Mouse (Mus musculus): ENCODE measurements around the gene Islr2. TPM values are rescaled to one million over a fixed set of nuclear protein-coding genes. Genes with fewer than 3 reads are reported as not detected.

Islr2 gene
- total and polyA plus RNA-seq, 3 experiments, result 0.03 to 0.11 TPM; not detected in 1

GRCm38 (mm10) chr9:58195671-58196070 is 8.4 kb downstream of the Islr2 start:
- H3K27me3 ChIP-seq (ENCODE audit: insufficient read depth, low read length), result peaks cover 74% of the 10 kb centered on the region
- H3K36me3 ChIP-seq (replicated peaks), result no peaks in the 10 kb centered on the region
- H3K9me3 ChIP-seq (replicated peaks), result peaks cover 22% of the 10 kb centered on the region
- no peak for ATAC-seq (ENCODE audit: extremely low read depth, insufficient number of reproducible peaks, low FRiP score, poor library complexity, severe bottlenecking)
- no peak for DNase-seq (ENCODE audit: low spot score)
- no peaks in the 10 kb centered on the region; the same call in 1 of the 2 replicates for H3K4me1 ChIP-seq (ENCODE audit: insufficient read depth, low read depth, low read length)
- H3K4me3 ChIP-seq (ENCODE audit: low read depth, low read length), result no peak overlapping the region; the same call in 1 of the 2 replicates
- TF ChIP-seq GATA1 (IDR thresholded peaks at IDR 0.05; ENCODE audit: borderline replicate concordance, low read length), result no peak
- no peak for TF ChIP-seq TAL1 (conservative IDR thresholded peaks at IDR 0.05; ENCODE audit: low read depth, low read length)
- no peak for TF ChIP-seq CTCF (IDR thresholded peaks at IDR 0.05; ENCODE audit: low read depth, low read length)
- no peak for TF ChIP-seq POLR2AphosphoS5 (IDR thresholded peaks at IDR 0.05; ENCODE audit: insufficient replicate concordance, low read depth, low read length)
- TF ChIP-seq GATA2 (IDR thresholded peaks at IDR 0.05; ENCODE audit: borderline replicate concordance, low read depth, low read length), result no peak

GRCm38 (mm10) chr9:58194222-58194621 is 9.9 kb downstream of the Islr2 start:
- DNase-seq (ENCODE audit: low spot score) (no peak), ATAC-seq (ENCODE audit: extremely low read depth, insufficient number of reproducible peaks, low FRiP score, poor library complexity, severe bottlenecking) (no peak)
- peaks cover 64% of the 10 kb centered on the region for H3K27me3 ChIP-seq (ENCODE audit: insufficient read depth, low read length)
- TF ChIP-seq GATA2 (IDR thresholded peaks at IDR 0.05; ENCODE audit: borderline replicate concordance, low read depth, low read length) (no peak), POLR2AphosphoS5 (IDR thresholded peaks at IDR 0.05; ENCODE audit: insufficient replicate concordance, low read depth, low read length) (no peak), TAL1 (conservative IDR thresholded peaks at IDR 0.05; ENCODE audit: low read depth, low read length) (no peak), GATA1 (IDR thresholded peaks at IDR 0.05; ENCODE audit: borderline replicate concordance, low read length) (no peak), CTCF (IDR thresholded peaks at IDR 0.05; ENCODE audit: low read depth, low read length) (no peak)
- no peaks in the 10 kb centered on the region for H3K36me3 ChIP-seq (replicated peaks)
- H3K4me1 ChIP-seq (ENCODE audit: insufficient read depth, low read depth, low read length), result no peaks in the 10 kb centered on the region; the same call in 1 of the 2 replicates
- H3K4me3 ChIP-seq (ENCODE audit: low read depth, low read length), result no peak overlapping the region
- peaks cover 20% of the 10 kb centered on the region for H3K9me3 ChIP-seq (replicated peaks)

GRCm38 (mm10) chr9:58184456-58184855 is 19.7 kb downstream of the Islr2 start:
- Histone ChIP-seq H3K27me3 (ENCODE audit: insufficient read depth, low read length) (peaks cover 18% of the 10 kb centered on the region), H3K36me3 (replicated peaks) (no peaks in the 10 kb centered on the region), H3K9me3 (replicated peaks) (no peaks in the 10 kb centered on the region), H3K4me1 (ENCODE audit: insufficient read depth, low read depth, low read length) (no peaks in the 10 kb centered on the region), H3K4me3 (ENCODE audit: low read depth, low read length) (no peak overlapping the region)
- DNase-seq (ENCODE audit: low spot score) (no peak), ATAC-seq (ENCODE audit: extremely low read depth, insufficient number of reproducible peaks, low FRiP score, poor library complexity, severe bottlenecking) (no peak)
- TF ChIP-seq TAL1 (conservative IDR thresholded peaks at IDR 0.05; ENCODE audit: low read depth, low read length) (no peak), GATA1 (IDR thresholded peaks at IDR 0.05; ENCODE audit: borderline replicate concordance, low read length) (no peak), POLR2AphosphoS5 (IDR thresholded peaks at IDR 0.05; ENCODE audit: insufficient replicate concordance, low read depth, low read length) (no peak)

- Histone ChIP-seq H3K27me3 (ENCODE audit: insufficient read depth, low read length) (peaks cover 19% of the 10 kb centered on the region), H3K9me3 (replicated peaks) (no peaks in the 10 kb centered on the region), H3K4me3 (ENCODE audit: low read depth, low read length) (no peak overlapping the region), H3K36me3 (replicated peaks) (no peaks in the 10 kb centered on the region), H3K4me1 (ENCODE audit: insufficient read depth, low read depth, low read length) (no peaks in the 10 kb centered on the region)
- no peak for TF ChIP-seq GATA2 (IDR thresholded peaks at IDR 0.05; ENCODE audit: borderline replicate concordance, low read depth, low read length)
- no peak for TF ChIP-seq GATA1 (IDR thresholded peaks at IDR 0.05; ENCODE audit: borderline replicate concordance, low read length)
- no peak for TF ChIP-seq TAL1 (conservative IDR thresholded peaks at IDR 0.05; ENCODE audit: low read depth, low read length)
- TF ChIP-seq CTCF (IDR thresholded peaks at IDR 0.05; ENCODE audit: low read depth, low read length), result no peak
- no peak for TF ChIP-seq POLR2AphosphoS5 (IDR thresholded peaks at IDR 0.05; ENCODE audit: insufficient replicate concordance, low read depth, low read length)
- ATAC-seq (ENCODE audit: extremely low read depth, insufficient number of reproducible peaks, low FRiP score, poor library complexity, severe bottlenecking) (no peak), DNase-seq (ENCODE audit: low spot score) (no peak)
Observed at GRCm38 (mm10) chr9:58179390-58179789, 24.7 kb downstream of the Islr2 start.

GRCm38 (mm10) chr9:58177165-58177564 is 27.0 kb downstream of the Islr2 start:
- peaks cover 14% of the 10 kb centered on the region for H3K27me3 ChIP-seq (ENCODE audit: insufficient read depth, low read length)
- ATAC-seq (ENCODE audit: extremely low read depth, insufficient number of reproducible peaks, low FRiP score, poor library complexity, severe bottlenecking) (no peak), DNase-seq (ENCODE audit: low spot score) (no peak)
- H3K4me3 ChIP-seq (ENCODE audit: low read depth, low read length), result no peak overlapping the region
- no peaks in the 10 kb centered on the region for H3K9me3 ChIP-seq (replicated peaks)
- no peaks in the 10 kb centered on the region for H3K4me1 ChIP-seq (ENCODE audit: insufficient read depth, low read depth, low read length)
- TF ChIP-seq CTCF (IDR thresholded peaks at IDR 0.05; ENCODE audit: low read depth, low read length) (no peak), POLR2AphosphoS5 (IDR thresholded peaks at IDR 0.05; ENCODE audit: insufficient replicate concordance, low read depth, low read length) (no peak), GATA1 (IDR thresholded peaks at IDR 0.05; ENCODE audit: borderline replicate concordance, low read length) (no peak), TAL1 (conservative IDR thresholded peaks at IDR 0.05; ENCODE audit: low read depth, low read length) (no peak), GATA2 (IDR thresholded peaks at IDR 0.05; ENCODE audit: borderline replicate concordance, low read depth, low read length) (no peak)
- no peaks in the 10 kb centered on the region for H3K36me3 ChIP-seq (replicated peaks)

GRCm38 (mm10) chr9:58175745-58176487 is 28.2 kb downstream of the Islr2 start:
- no peaks in the 10 kb centered on the region for H3K36me3 ChIP-seq (replicated peaks)
- no peaks in the 10 kb centered on the region for H3K9me3 ChIP-seq (replicated peaks)
- ATAC-seq (ENCODE audit: extremely low read depth, insufficient number of reproducible peaks, low FRiP score, poor library complexity, severe bottlenecking) (no peak), DNase-seq (ENCODE audit: low spot score) (no peak)
- H3K4me1 ChIP-seq (ENCODE audit: insufficient read depth, low read depth, low read length), result no peaks in the 10 kb centered on the region
- H3K27me3 ChIP-seq (ENCODE audit: insufficient read depth, low read length), result peaks cover 14% of the 10 kb centered on the region
- TF ChIP-seq POLR2AphosphoS5 (IDR thresholded peaks at IDR 0.05; ENCODE audit: insufficient replicate concordance, low read depth, low read length) (no peak), TAL1 (conservative IDR thresholded peaks at IDR 0.05; ENCODE audit: low read depth, low read length) (no peak), GATA2 (IDR thresholded peaks at IDR 0.05; ENCODE audit: borderline replicate concordance, low read depth, low read length) (no peak), GATA1 (IDR thresholded peaks at IDR 0.05; ENCODE audit: borderline replicate concordance, low read length) (no peak), CTCF (IDR thresholded peaks at IDR 0.05; ENCODE audit: low read depth, low read length) (no peak)
- H3K4me3 ChIP-seq (ENCODE audit: low read depth, low read length), result no peak overlapping the region

Data from G1E (cell line).